Mouse (Mus musculus): ENCODE results near the gene Pdlim5.

- TF ChIP-seq POLR2A (IDR thresholded peaks at IDR 0.05; ENCODE audit: low read depth, low read length) (no peak), CTCF (IDR thresholded peaks at IDR 0.05; ENCODE audit: borderline replicate concordance, insufficient read depth, low read length) (no peak)
Measured at GRCm38 (mm10) chr3:142239298-142239697, 156.2 kb downstream of the Pdlim5 start.

All from embryonic fibroblast, embryonic 13.5 days (primary cell).